ENCODE assay signal across 17 mouse cellular contexts in the genomic region with DNA sequence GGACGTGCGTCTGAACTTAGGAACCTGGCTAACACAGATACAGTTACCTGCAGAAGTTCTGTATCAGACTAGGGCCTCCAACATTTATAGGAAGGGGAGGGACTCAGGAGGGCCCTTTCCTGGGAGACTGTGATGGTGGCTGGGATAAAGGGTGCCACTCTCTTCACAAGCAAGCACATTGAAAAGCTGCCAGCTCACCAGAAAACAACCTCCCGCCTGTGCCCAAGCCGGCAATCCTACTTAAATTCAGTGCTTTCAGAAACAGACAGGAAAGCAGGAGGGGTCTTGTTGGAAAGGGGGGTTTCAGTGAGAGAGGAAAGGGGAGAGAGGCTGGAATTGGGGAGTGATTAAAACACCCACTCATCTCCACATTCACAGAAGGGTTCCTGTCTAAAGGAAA.
DNase-seq lines count a peak whose midpoint lies in the region; ATAC-seq lines count a peak whose summit lies in the region.
"Had no signal": no experiment of that assay in that cellular context is flagged by ENCODE, and none has a peak within 500 bp of the region (broad histone marks: within the 10 kb centered on the region; RNA-seq: fewer than 3 reads in every experiment).

No protein-coding gene starts in this region.

- H3K9me3 ChIP-seq in hindbrain, embryonic 12.5 days (replicated peaks) = no peaks in the 10 kb centered on the region
- no peaks in the 10 kb centered on the region for H3K9me3 ChIP-seq in hindbrain, embryonic 11.5 days (ENCODE audit: control insufficient read depth, low read length)
- H3K9me3 ChIP-seq in midbrain, embryonic 13.5 days = no peaks in the 10 kb centered on the region

- H3K27ac ChIP-seq in hindbrain, embryonic 12.5 days = 0 out of 2 replicates have a peak overlapping the region, but pooled peaks have one; percentile 5
- H3K27ac ChIP-seq in hindbrain, embryonic 11.5 days (ENCODE audit: low read depth, low read length) = no peak overlapping the region
- 0 out of 2 replicates have a peak overlapping the region, but pooled peaks have one; percentile 16 for H3K27ac ChIP-seq in midbrain, embryonic 13.5 days

- no peaks in the 10 kb centered on the region for H3K27me3 ChIP-seq in hindbrain, embryonic 12.5 days
- H3K27me3 ChIP-seq in hindbrain, embryonic 11.5 days (ENCODE audit: control insufficient read depth, insufficient read depth, low read length) = no peaks in the 10 kb centered on the region
- no peaks in the 10 kb centered on the region for H3K27me3 ChIP-seq in midbrain, embryonic 13.5 days

- no peak overlapping the region for H3K9ac ChIP-seq in hindbrain, embryonic 12.5 days
- H3K9ac ChIP-seq in hindbrain, embryonic 11.5 days (ENCODE audit: low read depth, low read length) = no peak overlapping the region
- H3K9ac ChIP-seq in midbrain, embryonic 13.5 days (replicated peaks) = no peak overlapping the region

- 74% methylated on average over 4 of the region's 4 CpGs for WGBS in hindbrain, embryonic 12.5 days
- WGBS in hindbrain, embryonic 11.5 days = 88% methylated on average over 4 of the region's 4 CpGs
- WGBS in midbrain, embryonic 13.5 days = 67% methylated on average over 4 of the region's 4 CpGs

- no peaks in the 10 kb centered on the region for H3K4me1 ChIP-seq in hindbrain, embryonic 12.5 days
- H3K4me1 ChIP-seq in hindbrain, embryonic 11.5 days (replicated peaks; ENCODE audit: control insufficient read depth, insufficient read depth, low read length) = no peaks in the 10 kb centered on the region
- 0 out of 2 replicates have a peak, but pooled peaks cover 12% of the 10 kb centered on the region for H3K4me1 ChIP-seq in midbrain, embryonic 13.5 days (replicated peaks)

- no peak for ATAC-seq in hindbrain, embryonic 12.5 days (ENCODE audit: low FRiP score)
- ATAC-seq in hindbrain, embryonic 11.5 days (ENCODE audit: low FRiP score) = no peak
- ATAC-seq in midbrain, embryonic 13.5 days = no peak
- ATAC-seq: intestine, postnatal 0 days had no signal

- DNase-seq in cerebellum, adult 18-20 months = peak; percentile 49 to 51
- DNase-seq in cerebellum, adult 11-12 months = no peak
- DNase-seq in hindbrain, embryonic 11.5 days (ENCODE audit: low spot score) = no peak
- DNase-seq in brain, adult 2 months (ENCODE audit: low read depth, low spot score) = peak; percentile 56
- DNase-seq in embryo, embryonic 10.5 days (ENCODE audit: low spot score) = no peak
- no peak for DNase-seq in adrenal gland, adult 8-10 months
- DNase-seq: adrenal gland, postnatal 10 days; gastrocnemius, postnatal 25 days; heart, postnatal 36 days; kidney, postnatal 10 days; lung, adult 2 months; thymus, adult 2 months had no signal

- no peak overlapping the region for H3K4me2 ChIP-seq in hindbrain, embryonic 12.5 days (replicated peaks)
- H3K4me2 ChIP-seq in hindbrain, embryonic 11.5 days (replicated peaks; ENCODE audit: low read depth, low read length) = no peak overlapping the region
- H3K4me2 ChIP-seq in midbrain, embryonic 13.5 days (replicated peaks) = no peak overlapping the region
- H3K4me2 ChIP-seq: heart, embryonic 11.5 days had no signal

- no peak overlapping the region for H3K4me3 ChIP-seq in hindbrain, embryonic 12.5 days
- H3K4me3 ChIP-seq in hindbrain, embryonic 11.5 days (ENCODE audit: low read depth, low read length) = no peak overlapping the region
- H3K4me3 ChIP-seq in midbrain, embryonic 13.5 days (replicated peaks) = no peak overlapping the region
- H3K4me3 ChIP-seq: myocyte had no signal

- peaks cover 32% of the 10 kb centered on the region for H3K36me3 ChIP-seq in hindbrain, embryonic 12.5 days
- H3K36me3 ChIP-seq in hindbrain, embryonic 11.5 days (ENCODE audit: control insufficient read depth, insufficient read depth, low read length) = peaks cover 5% of the 10 kb centered on the region; the same call in 1 of the 2 replicates
- peaks cover 29% of the 10 kb centered on the region for H3K36me3 ChIP-seq in midbrain, embryonic 13.5 days

Comparison
In these comparisons a context has a peak if more than half of its experiments do, and no peak if none do; other contexts are left out.
1. DNase-seq: peak in cerebellum, adult 18-20 months (2 of 2) and brain, adult 2 months (single experiment); none in cerebellum, adult 11-12 months (single experiment), hindbrain, embryonic 11.5 days (single experiment), embryo, embryonic 10.5 days (single experiment) and adrenal gland, adult 8-10 months (single experiment).